Mouse (Mus musculus) kidney, postnatal 0 days (tissue): ENCODE results near the gene Rnf123. TPM values are rescaled to one million over a fixed set of nuclear protein-coding genes. Genes with fewer than 3 reads are reported as not detected.

Source experiments
- ATAC-seq: fragments of 200-750 bp; cut with Nextera tagmentation; replicated peaks from 2 replicates; pipeline ENCODE4 v1.8.0; 2017; ENCODE audit warnings: low read depth, moderate number of reproducible peaks, moderate TSS enrichment, moderate library complexity; ENCODE audit not compliant: low FRiP score
- DNase-seq: peaks from one replicate; pipeline ENCODE4 v3.0.0-alpha.2; 2016; ENCODE audit warnings: low spot score
- H3K27ac ChIP-seq: fragments of 300-500 bp; sonication (generic); 2 replicates; pipeline ENCODE4 v1.5.1; 2014; ENCODE audit warnings: mild to moderate bottlenecking
- H3K27me3 ChIP-seq: fragments of 300-500 bp; sonication (generic); 2 replicates; pipeline ENCODE4 v1.6.1; 2014; ENCODE audit warnings: low read length, mixed read lengths; ENCODE audit not compliant: insufficient read depth
- H3K36me3 ChIP-seq: fragments of 300-500 bp; sonication (generic); 2 replicates; pipeline ENCODE4 v1.6.1; 2014; ENCODE audit warnings: low read length, mixed read lengths; ENCODE audit not compliant: insufficient read depth
- H3K4me1 ChIP-seq: fragments of 300-500 bp; sonication (generic); replicated peaks from 2 replicates; pipeline ENCODE4 v1.6.1; 2014; ENCODE audit warnings: antibody characterized with exemption, low read length, mixed read lengths; ENCODE audit not compliant: insufficient read depth
- H3K4me2 ChIP-seq: fragments of 300-500 bp; sonication (generic); 2 replicates; pipeline ENCODE4 v1.6.1; 2014; ENCODE audit warnings: mild to moderate bottlenecking, low read length, moderate library complexity, mixed read lengths
- H3K4me3 ChIP-seq: fragments of 300-500 bp; sonication (generic); replicated peaks from 2 replicates; pipeline ENCODE4 v1.5.1; 2014; ENCODE audit warnings: low read depth, low read length
- H3K9ac ChIP-seq: fragments of 300-500 bp; sonication (generic); 2 replicates; pipeline ENCODE4 v1.6.1; 2014; ENCODE audit warnings: low read depth, low read length
- H3K9me3 ChIP-seq: fragments of 300-500 bp; sonication (generic); replicated peaks from 2 replicates; pipeline ENCODE4 v1.6.1; 2016; ENCODE audit warnings: low read length, inconsistent platforms, mixed read lengths
- CTCF ChIP-seq: IDR thresholded peaks from 2 replicates; pipeline ENCODE4 v1.5.1; 2016; ENCODE audit warnings: antibody characterized with exemption, low read depth, mild to moderate bottlenecking, moderate library complexity
- WGBS: fragments of 180-500 bp; shearing (Covaris S2); extraction: QIAGEN DNeasy Blood & Tissue Kit; methylation state at CpG from one replicate; pipeline ENCODE4 v1.1.7; 2014; 5-methylcytosine and 5-hydroxymethylcytosine counted together
- polyA plus RNA-seq: library from polyadenylated mRNA; unstranded; fragments of >200 nt; fragmentation: Nextera tagmentation; extraction: Ambion mirVana; gene quantifications from 2 replicates; pipeline ENCODE4 v1.2.1, GENCODE M21; 2015

Rnf123 gene
- polyA plus RNA-seq = 23.7 and 24.6 TPM in 2 replicates

GRCm38 (mm10) chr9:108082988-108083431 is at the start of gene Rnf123:
Rnf123 (minus strand) TSS chr9:108083346.
- DNase-seq (no peak), ATAC-seq (no peak)
- H3K27ac ChIP-seq = no peak within 1 kb of the TSS
- no peak within 1 kb of the TSS; the same call in 1 of the 2 replicates for H3K4me3 ChIP-seq
- H3K9me3 ChIP-seq = no peaks in the 10 kb centered on the region
- no peak for TF ChIP-seq CTCF
- H3K4me2 ChIP-seq = peak within 1 kb of the TSS; percentile 32
- WGBS = 24% methylated on average over 12 of the region's 12 CpGs
- H3K9ac ChIP-seq = no peak within 1 kb of the TSS
- H3K36me3 ChIP-seq = peaks cover 28% of the 10 kb centered on the region
- 0 out of 2 replicates have a peak, but pooled peaks cover 7% of the 10 kb centered on the region for H3K4me1 ChIP-seq
- H3K27me3 ChIP-seq = no peaks in the 10 kb centered on the region

DNA sequence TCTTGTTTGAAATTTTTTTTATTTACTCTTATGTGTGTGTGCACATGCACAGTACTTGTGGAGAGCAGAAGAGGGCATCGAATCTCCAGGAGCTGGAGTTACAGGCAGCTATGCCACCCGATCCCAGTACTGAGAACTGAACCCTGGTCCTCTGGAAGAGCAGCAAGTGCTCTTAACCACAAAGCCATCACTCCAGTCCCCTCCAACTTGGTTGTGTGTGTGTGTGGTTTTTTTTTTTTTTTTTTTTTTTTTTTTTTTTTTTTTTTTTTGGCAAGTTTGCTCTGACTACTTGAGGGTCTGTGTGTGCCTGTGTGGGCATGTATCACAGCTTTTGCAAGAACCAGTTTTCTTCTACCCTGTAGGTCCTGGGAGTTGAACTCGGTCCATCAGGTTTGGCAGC is 49.2 kb upstream of the Rnf123 start:
- no peaks in the 10 kb centered on the region for H3K27me3 ChIP-seq
- no peak for TF ChIP-seq CTCF
- H3K4me3 ChIP-seq = no peak overlapping the region
- no peaks in the 10 kb centered on the region for H3K4me1 ChIP-seq
- H3K4me2 ChIP-seq = no peak overlapping the region
- no peak for ATAC-seq
- H3K36me3 ChIP-seq = no peaks in the 10 kb centered on the region
- H3K27ac ChIP-seq = no peak overlapping the region
- no peak for DNase-seq
- H3K9ac ChIP-seq = no peak overlapping the region
- WGBS = 90% methylated on average over 3 of the region's 3 CpGs
- no peaks in the 10 kb centered on the region for H3K9me3 ChIP-seq

DNA sequence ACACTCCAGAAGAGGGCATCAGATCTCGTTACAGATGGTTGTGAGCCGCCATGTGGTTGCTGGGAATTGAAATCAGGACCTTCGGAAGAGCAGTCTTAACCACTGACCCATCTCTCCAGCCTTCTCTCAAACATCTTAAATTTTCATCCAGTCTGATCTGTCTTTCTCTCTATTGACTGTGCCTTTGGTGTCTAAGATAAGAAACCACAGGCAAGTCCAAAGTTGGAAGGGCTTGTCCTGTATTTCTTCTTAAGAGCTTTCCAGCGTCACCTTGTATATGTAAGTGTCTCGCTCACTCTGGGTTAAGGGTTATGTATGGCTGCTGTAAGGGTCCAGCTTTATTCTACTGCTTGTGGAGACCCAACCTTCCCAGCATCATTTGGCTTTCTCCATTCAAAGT is 48.4 kb upstream of the Rnf123 start:
- H3K4me2 ChIP-seq = no peak overlapping the region
- no peak overlapping the region for H3K4me3 ChIP-seq
- DNase-seq (no peak), ATAC-seq (no peak)
- no peaks in the 10 kb centered on the region for H3K9me3 ChIP-seq
- no peak for TF ChIP-seq CTCF
- no peaks in the 10 kb centered on the region for H3K36me3 ChIP-seq
- H3K27me3 ChIP-seq = no peaks in the 10 kb centered on the region
- H3K27ac ChIP-seq = no peak overlapping the region
- no peaks in the 10 kb centered on the region for H3K4me1 ChIP-seq
- 86% methylated on average over 5 of the region's 5 CpGs for WGBS
- no peak overlapping the region for H3K9ac ChIP-seq

- no peak overlapping the region for H3K4me3 ChIP-seq
- no peak overlapping the region for H3K9ac ChIP-seq
- no peaks in the 10 kb centered on the region for H3K36me3 ChIP-seq
- no peak for DNase-seq
- H3K9me3 ChIP-seq = no peaks in the 10 kb centered on the region
- 78% methylated on average over 13 of the region's 13 CpGs for WGBS
- H3K4me2 ChIP-seq = no peak overlapping the region
- H3K27ac ChIP-seq = no peak overlapping the region
- TF ChIP-seq CTCF = no peak
- no peak for ATAC-seq
- no peaks in the 10 kb centered on the region for H3K4me1 ChIP-seq
- no peaks in the 10 kb centered on the region for H3K27me3 ChIP-seq
Observed at GRCm38 (mm10) chr9:108129042-108129948, 46.1 kb upstream of the Rnf123 start.

- H3K27ac ChIP-seq = no peak overlapping the region
- no peak for ATAC-seq
- no peak for TF ChIP-seq CTCF
Observed at GRCm38 (mm10) chr9:108128248-108128647, 45.1 kb upstream of the Rnf123 start.

GRCm38 (mm10) chr9:108126436-108127180 is 43.5 kb upstream of the Rnf123 start:
- ATAC-seq = no peak; the same call in 1 of the 2 replicates
- no peak overlapping the region for H3K9ac ChIP-seq
- H3K9me3 ChIP-seq = no peaks in the 10 kb centered on the region
- WGBS = 49% methylated on average over 17 of the region's 17 CpGs
- H3K4me1 ChIP-seq = no peaks in the 10 kb centered on the region
- no peaks in the 10 kb centered on the region for H3K36me3 ChIP-seq
- H3K27me3 ChIP-seq = no peaks in the 10 kb centered on the region
- DNase-seq = no peak
- no peak for TF ChIP-seq CTCF
- no peak overlapping the region for H3K27ac ChIP-seq
- no peak overlapping the region for H3K4me2 ChIP-seq
- H3K4me3 ChIP-seq = no peak overlapping the region

More at GRCm38 (mm10) chr9:108128248-108128647, 45.1 kb upstream of the Rnf123 start:
- Histone ChIP-seq H3K4me2 (no peak overlapping the region), H3K4me1 (no peaks in the 10 kb centered on the region), H3K27me3 (no peaks in the 10 kb centered on the region), H3K36me3 (no peaks in the 10 kb centered on the region), H3K9ac (no peak overlapping the region), H3K4me3 (no peak overlapping the region), H3K9me3 (no peaks in the 10 kb centered on the region)
- WGBS = 80% methylated on average over 11 of the region's 11 CpGs
- DNase-seq = no peak
